Mouse (Mus musculus) cerebellum, adult 9-10 months (tissue): ENCODE results near the gene Slc25a43.
"Not testable (repeated sequence)": the region's sequence is repeated elsewhere in the genome, so short reads cannot be mapped to it uniquely, and the experiment has no call there.

Experiments
- DNase-seq: peaks from one replicate; pipeline ENCODE4 v3.0.0; 2022

Gene Slc25a43

GRCm38 (mm10) chrX:36794571-36794970 is 51.1 kb downstream of the Slc25a43 start:
- DNase-seq, result no peak

DNA sequence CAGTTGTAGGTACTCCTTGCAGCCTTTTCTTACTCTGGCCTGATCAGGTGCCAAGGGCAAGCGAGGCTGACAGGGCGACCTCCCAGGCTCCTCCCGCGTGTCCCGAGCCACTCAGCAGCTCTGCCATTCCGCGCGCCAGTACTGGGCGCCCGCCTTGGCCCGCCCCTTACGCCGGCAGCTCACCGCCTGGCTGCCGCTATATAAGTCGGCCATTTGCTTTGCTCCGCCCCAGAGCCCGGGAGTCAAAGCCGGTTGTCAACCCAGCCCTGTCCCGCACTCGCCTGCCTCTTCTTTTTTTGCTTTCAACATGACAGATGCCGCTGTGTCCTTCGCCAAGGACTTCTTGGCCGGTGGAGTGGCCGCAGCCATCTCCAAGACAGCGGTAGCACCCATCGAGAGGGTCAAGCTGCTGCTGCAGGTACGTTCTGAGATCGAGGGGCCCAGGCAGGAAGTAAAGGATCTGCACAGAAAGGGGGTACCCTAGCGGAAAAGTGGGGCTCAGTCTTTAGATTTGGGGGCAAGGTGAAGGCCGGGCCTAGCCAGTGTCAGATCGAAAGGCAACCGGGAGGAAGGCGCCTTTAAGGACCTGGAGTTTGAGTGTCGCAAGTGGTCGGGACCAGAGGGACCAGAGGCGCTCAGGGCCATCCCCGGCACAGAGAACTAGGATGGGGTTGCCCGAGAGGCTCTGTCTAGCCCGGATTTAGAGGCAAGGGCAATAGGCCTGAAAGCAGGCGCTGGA is 52.1 kb downstream of the Slc25a43 start, which contains the start of gene Slc25a5:
TSS of gene Slc25a5 (plus strand) at position 228 of the 739 bp plus-strand sequence.
- peak; percentile 87 for DNase-seq

DNA sequence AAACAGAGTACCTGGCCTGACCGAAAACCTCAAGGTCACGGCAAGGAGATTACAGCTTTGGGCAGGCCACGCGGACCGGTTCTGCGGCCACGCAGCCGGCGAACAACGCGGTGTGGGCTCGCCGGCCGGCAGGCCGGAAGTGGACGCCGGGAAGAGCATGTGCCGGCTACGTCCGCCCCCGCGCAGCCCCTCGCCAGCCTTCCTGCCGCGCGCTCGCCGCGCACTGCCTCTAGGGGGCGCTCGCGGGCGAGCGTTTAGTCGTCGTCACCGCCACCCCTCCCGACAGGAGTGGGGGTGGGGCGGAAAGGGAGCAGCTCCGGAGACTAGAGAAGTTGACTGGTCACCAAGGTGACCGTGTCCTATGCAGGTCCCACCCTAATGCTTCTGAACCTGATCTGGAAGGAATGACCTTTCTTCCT is 52.7 kb downstream of the Slc25a43 start:
- peak; percentile 83 for DNase-seq

- DNase-seq, result not testable (repeated sequence)
Measured at GRCm38 (mm10) chrX:36796734-36797133, 53.3 kb downstream of the Slc25a43 start.

GRCm38 (mm10) chrX:36799131-36799879 is 55.8 kb downstream of the Slc25a43 start:
- DNase-seq, result no peak

GRCm38 (mm10) chrX:36803189-36803588 is 59.7 kb downstream of the Slc25a43 start:
- no peak for DNase-seq

GRCm38 (mm10) chrX:36804196-36804595 is 60.7 kb downstream of the Slc25a43 start:
- no peak for DNase-seq

DNA sequence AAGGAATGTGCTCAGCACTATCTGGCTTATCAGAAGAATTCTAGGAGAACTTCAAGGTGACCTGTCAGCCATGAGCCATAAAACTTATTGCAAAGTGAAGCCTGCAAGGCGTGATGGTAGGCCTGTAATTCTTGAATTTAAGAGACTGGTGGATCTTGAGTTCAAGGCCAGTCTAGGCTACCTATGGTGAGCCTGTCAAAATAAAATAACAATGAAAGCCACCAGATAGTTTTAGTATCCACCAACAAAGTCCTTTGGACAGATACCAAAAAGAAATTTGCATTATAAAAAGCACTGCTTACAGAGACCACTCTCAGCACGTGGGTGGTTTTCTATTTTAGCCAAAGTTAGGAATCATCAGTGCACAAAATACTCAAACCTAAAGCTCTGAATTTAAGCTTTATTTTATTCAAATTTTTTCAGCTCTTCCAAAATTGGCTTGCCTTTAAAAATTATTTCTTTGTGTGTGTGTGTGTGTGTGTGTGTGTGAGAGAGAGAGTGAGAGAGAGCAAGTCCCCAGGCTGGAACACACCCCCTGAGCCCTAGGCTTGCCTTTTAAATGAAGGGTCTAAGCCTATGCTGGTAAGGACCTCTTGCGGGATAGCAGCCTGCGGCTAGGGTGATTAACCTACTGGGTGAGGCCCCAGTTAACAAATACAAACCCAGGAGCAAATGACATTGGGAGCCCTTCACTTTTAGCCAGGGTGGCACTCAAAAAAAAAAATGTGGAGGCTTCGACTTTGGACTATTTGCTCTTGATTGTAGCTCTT is 62.2 kb downstream of the Slc25a43 start:
- DNase-seq, result no peak

- DNase-seq, result peak; percentile 90
Measured at GRCm38 (mm10) chrX:36807360-36808317, 64.2 kb downstream of the Slc25a43 start.

- DNase-seq, result no peak
Measured at GRCm38 (mm10) chrX:36808318-36808683, 64.8 kb downstream of the Slc25a43 start.

DNA sequence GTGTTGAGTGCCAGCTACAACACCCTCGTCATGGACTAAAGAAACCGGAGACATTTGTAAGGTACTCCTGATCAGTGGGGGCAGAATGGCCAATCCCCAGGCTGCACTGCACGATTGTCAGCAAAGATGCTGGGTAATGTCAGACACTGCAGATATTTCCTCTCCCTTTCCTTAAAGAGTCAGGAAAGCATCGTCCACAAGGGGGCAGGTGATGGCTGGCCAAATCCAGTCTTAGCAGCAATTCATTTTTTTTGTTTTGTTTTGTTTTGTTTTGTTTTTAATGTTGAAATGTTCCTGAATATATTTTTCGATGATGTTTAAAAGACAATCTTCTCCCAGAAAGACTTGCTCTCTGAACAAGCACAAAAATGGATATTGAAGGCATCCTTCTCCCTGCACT is 67.9 kb downstream of the Slc25a43 start:
- DNase-seq, result no peak

DNA sequence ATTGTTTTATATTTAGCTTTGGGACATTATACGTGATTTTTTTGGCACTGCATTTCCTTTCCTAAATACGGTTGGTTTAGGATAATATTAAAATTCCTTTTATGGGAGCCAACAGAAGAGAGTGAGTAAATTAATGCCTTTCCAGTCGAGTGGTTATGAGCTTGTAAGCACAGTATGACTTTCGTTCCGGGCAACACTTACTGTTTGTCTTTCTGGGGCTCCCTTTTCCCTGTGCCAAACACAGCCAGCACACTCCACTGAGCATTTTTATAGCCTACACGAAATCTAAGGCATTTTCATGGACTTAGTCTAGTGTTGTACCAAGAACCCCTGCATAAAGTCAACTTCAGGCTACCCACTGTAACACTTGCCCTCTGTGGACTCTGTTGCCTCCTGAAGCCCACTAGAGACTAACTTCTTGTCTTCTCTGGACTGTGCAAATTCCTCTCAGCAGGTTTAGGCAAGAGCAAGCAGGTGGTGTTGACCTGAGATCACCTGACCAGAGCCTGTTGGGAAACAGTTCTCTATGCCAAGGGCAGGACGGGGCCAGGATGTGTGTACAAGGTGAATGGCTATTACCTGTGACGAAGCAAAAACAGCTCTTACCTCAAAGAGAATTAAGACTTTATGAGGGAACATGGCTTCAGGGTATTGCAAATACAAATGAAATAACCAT is 70.8 kb downstream of the Slc25a43 start:
- DNase-seq, result no peak

DNA sequence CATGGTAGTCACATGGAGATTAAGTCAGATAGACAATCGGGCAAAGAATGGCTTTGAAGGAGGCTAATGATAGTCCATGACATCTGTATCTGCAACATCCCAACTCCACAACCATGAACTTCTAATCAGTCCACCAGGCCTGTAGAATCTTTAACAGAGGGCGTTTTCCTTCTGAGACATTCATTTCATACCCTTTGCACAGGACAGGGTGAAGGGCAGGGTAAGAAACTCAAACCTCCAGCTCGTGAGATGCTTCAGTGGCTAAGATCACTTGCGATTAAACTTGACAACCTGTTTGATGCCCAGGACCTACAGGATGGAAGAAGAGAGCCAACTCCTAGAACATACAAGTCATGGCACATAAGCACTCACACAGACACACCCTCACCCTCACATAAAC is 71.6 kb downstream of the Slc25a43 start:
- no peak for DNase-seq

- no peak for DNase-seq
Measured at GRCm38 (mm10) chrX:36815439-36815838, 72.0 kb downstream of the Slc25a43 start.

- DNase-seq, result no peak
Measured at GRCm38 (mm10) chrX:36816368-36816899, 73.0 kb downstream of the Slc25a43 start.

GRCm38 (mm10) chrX:36816953-36817441 is 73.5 kb downstream of the Slc25a43 start:
- no peak for DNase-seq

GRCm38 (mm10) chrX:36819575-36819974 is 76.1 kb downstream of the Slc25a43 start:
- DNase-seq, result no peak

- peak; percentile 33 for DNase-seq
Measured at GRCm38 (mm10) chrX:36820201-36820600, 76.7 kb downstream of the Slc25a43 start.

GRCm38 (mm10) chrX:36823932-36824711 is 80.7 kb downstream of the Slc25a43 start:
- no peak for DNase-seq

DNA sequence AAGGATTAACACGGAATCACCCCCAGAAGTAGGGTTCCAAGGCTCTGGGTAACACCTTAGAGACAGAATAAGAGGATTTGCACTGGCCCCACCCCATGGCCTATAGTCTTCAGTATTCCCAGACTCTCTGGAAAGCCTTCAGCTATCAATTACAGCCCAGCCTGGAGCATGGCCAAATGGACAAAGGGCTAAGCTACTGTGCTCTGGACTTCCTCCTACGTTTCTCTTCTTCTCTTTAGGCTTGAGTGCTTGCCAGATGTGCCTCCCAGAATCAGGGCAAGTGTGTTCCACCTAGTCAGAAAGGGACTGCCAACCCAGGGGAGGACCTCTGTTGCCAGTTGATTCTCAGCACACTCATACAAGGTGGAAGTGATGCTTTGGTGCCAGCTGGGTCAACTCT is 81.6 kb downstream of the Slc25a43 start:
- DNase-seq, result no peak
